Mouse (Mus musculus) small intestine, adult 2 months (tissue): ENCODE measurements around the gene Fgb.

Experiments
- CTCF ChIP-seq: fragments of 200-500 bp; IDR thresholded peaks from 2 replicates; pipeline ENCODE4 v1.5.1; 2012; ENCODE audit warnings: low read depth, mild to moderate bottlenecking, control low read depth, inconsistent platforms, low read length, moderate library complexity, mixed read lengths; ENCODE audit not compliant: insufficient replicate concordance, insufficient read length; ENCODE audit errors: extremely low read depth
- POLR2A ChIP-seq: fragments of 200-500 bp; IDR thresholded peaks from 2 replicates; pipeline ENCODE4 v1.6.1; 2012; ENCODE audit warnings: low read depth, mild to moderate bottlenecking, control low read depth, inconsistent platforms, low read length, moderate library complexity

DNA sequence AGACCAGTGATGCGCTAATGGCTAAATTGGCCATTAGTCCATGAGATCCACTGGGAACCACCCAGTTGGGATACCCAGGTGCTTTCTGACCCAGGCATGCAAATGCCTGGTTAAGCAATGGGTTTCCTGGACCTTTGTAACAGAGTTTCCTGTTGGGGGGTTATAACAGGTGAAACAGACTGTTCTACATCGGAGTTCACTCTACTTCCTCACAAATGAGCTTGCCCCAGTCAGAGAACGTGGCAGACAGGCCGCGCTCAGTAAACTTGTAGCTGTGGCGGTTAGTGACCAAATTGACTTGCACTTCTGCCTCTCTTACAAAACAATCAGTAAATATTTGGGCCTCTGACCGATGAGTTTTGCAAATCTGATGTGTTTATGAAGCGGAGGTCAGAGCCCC is 46.6 kb downstream of the Fgb start:
- TF ChIP-seq CTCF (no peak), POLR2A (no peak)
